Mouse (Mus musculus) myocyte (in vitro differentiated cells): ENCODE measurements at regions not wholly inside any gene's neighbourhood (a gene's known extent, or its start where the extent isn't known, plus 50 kb on each side); places are given as distances from the start of the nearest gene placed in this dataset.

Experiments
- CEBPB ChIP-seq: IDR thresholded peaks from 2 replicates; pipeline ENCODE4 v1.6.1; 2011; ENCODE audit warnings: mild to moderate bottlenecking, moderate library complexity; ENCODE audit not compliant: poor library complexity, insufficient read depth, severe bottlenecking
- E2F4 ChIP-seq: IDR thresholded peaks from one replicate; pipeline ENCODE4 v1.6.1; 2011; ENCODE audit warnings: mild to moderate bottlenecking, control low read depth, moderate library complexity; ENCODE audit not compliant: insufficient read depth
- MAX ChIP-seq: IDR thresholded peaks from one replicate; pipeline ENCODE4 v1.6.1; 2011; ENCODE audit warnings: low read depth, mild to moderate bottlenecking, control low read depth
- MYOD1 ChIP-seq, 3 experiments: IDR thresholded peaks; one replicate each; pipeline ENCODE4 v1.6.1; 2011; ENCODE audit warnings: control low read depth in 2 of 3, low read depth in 2 of 3, mild to moderate bottlenecking in 2 of 3, moderate library complexity in 1 of 3; ENCODE audit not compliant: insufficient read length in 2 of 3, control insufficient read depth in 1 of 3
- MYOG ChIP-seq, 3 experiments: IDR thresholded peaks; one replicate each; pipeline ENCODE4 v1.6.1; 2011; ENCODE audit warnings: control low read depth in 2 of 3, low read depth in 2 of 3, mild to moderate bottlenecking in 2 of 3; ENCODE audit not compliant: insufficient read length in 2 of 3, control insufficient read depth in 1 of 3, insufficient read depth in 1 of 3
- POLR2A ChIP-seq: IDR thresholded peaks from one replicate; pipeline ENCODE4 v1.6.1; 2011; ENCODE audit warnings: low read depth, mild to moderate bottlenecking, control low read depth, moderate library complexity; ENCODE audit not compliant: insufficient read length
- POLR2AphosphoS2 ChIP-seq: IDR thresholded peaks from one replicate; pipeline ENCODE4 v1.6.1; 2011; ENCODE audit warnings: low read depth, control low read depth; ENCODE audit not compliant: insufficient read length
- REST ChIP-seq: IDR thresholded peaks from one replicate; pipeline ENCODE4 v1.6.1; 2011; ENCODE audit warnings: mild to moderate bottlenecking, control low read depth, moderate library complexity; ENCODE audit not compliant: insufficient read depth, insufficient read length
- SRF ChIP-seq: IDR thresholded peaks from one replicate; pipeline ENCODE4 v1.6.1; 2011; ENCODE audit warnings: low read depth; ENCODE audit not compliant: control insufficient read depth, insufficient read length
- TCF12 ChIP-seq: IDR thresholded peaks from one replicate; pipeline ENCODE4 v1.6.1; 2011; ENCODE audit warnings: mild to moderate bottlenecking, control low read depth; ENCODE audit not compliant: poor library complexity, insufficient read depth, severe bottlenecking
- TCF3 ChIP-seq: IDR thresholded peaks from one replicate; pipeline ENCODE4 v1.6.1; 2011; ENCODE audit warnings: low read depth, control low read depth; ENCODE audit not compliant: insufficient read length
- USF1 ChIP-seq: IDR thresholded peaks from one replicate; pipeline ENCODE4 v1.6.1; 2011; ENCODE audit warnings: low read depth, mild to moderate bottlenecking, control low read depth, moderate library complexity

- TF ChIP-seq TCF12 (no peak), USF1 (no peak), POLR2A (no peak), E2F4 (no peak), MYOG (IDR thresholded peaks at IDR 0.05; ENCODE audit: control insufficient read depth in 1 of 3, insufficient read depth in 1 of 3, insufficient read length in 2 of 3, low read depth in 2 of 3) (no peak), MAX (no peak), MYOD1 (IDR thresholded peaks at IDR 0.05; ENCODE audit: control insufficient read depth in 1 of 3, insufficient read length in 2 of 3, low read depth in 2 of 3) (no peak), TCF3 (no peak), POLR2AphosphoS2 (no peak), CEBPB (no peak), SRF (no peak), REST (no peak)
These were observed 377.0 kb upstream of the Nr2f1 start for GRCm38 (mm10) chr13:78576300-78577296.
